Mouse (Mus musculus) small intestine, adult 2 months (tissue): ENCODE results near the gene Scgb1a1. TPM values are rescaled to one million over a fixed set of nuclear protein-coding genes. Genes with fewer than 3 reads are reported as not detected.
A peak's percentile ranks its signal among the peaks of the same experiment; 100 is the strongest.
"Not testable (repeated sequence)": the region's sequence is repeated elsewhere in the genome, so short reads cannot be mapped to it uniquely, and the experiment has no call there.

ENCODE experiments used
- H3K27ac ChIP-seq: fragments of 200-500 bp; 2 replicates; pipeline ENCODE4 v1.5.1; 2012; ENCODE audit warnings: low read depth, low read length, control low read depth, inconsistent platforms; ENCODE audit not compliant: insufficient read depth
- H3K27me3 ChIP-seq: fragments of 200-500 bp; 2 replicates; pipeline ENCODE4 v1.6.1; 2012; ENCODE audit warnings: mild to moderate bottlenecking, moderate library complexity, low read length, inconsistent platforms; ENCODE audit not compliant: control insufficient read depth, insufficient read depth
- H3K36me3 ChIP-seq: fragments of 200-500 bp; 2 replicates; pipeline ENCODE4 v1.6.1; 2012; ENCODE audit warnings: mild to moderate bottlenecking, low read length, control low read depth, inconsistent platforms; ENCODE audit not compliant: control insufficient read depth, insufficient read depth
- H3K4me1 ChIP-seq: fragments of 200-500 bp; 2 replicates; pipeline ENCODE4 v1.6.1; 2012; ENCODE audit warnings: low read length, inconsistent platforms, mixed read lengths; ENCODE audit not compliant: control insufficient read depth, insufficient read depth, insufficient read length
- H3K4me3 ChIP-seq: fragments of 200-500 bp; 2 replicates; pipeline ENCODE4 v1.5.1; 2012; ENCODE audit warnings: low read depth, mild to moderate bottlenecking, control low read depth, inconsistent platforms, low read length, moderate library complexity
- CTCF ChIP-seq: fragments of 200-500 bp; IDR thresholded peaks from 2 replicates; pipeline ENCODE4 v1.5.1; 2012; ENCODE audit warnings: low read depth, mild to moderate bottlenecking, control low read depth, inconsistent platforms, low read length, moderate library complexity, mixed read lengths; ENCODE audit not compliant: insufficient replicate concordance, insufficient read length; ENCODE audit errors: extremely low read depth
- POLR2A ChIP-seq: fragments of 200-500 bp; IDR thresholded peaks from 2 replicates; pipeline ENCODE4 v1.6.1; 2012; ENCODE audit warnings: low read depth, mild to moderate bottlenecking, control low read depth, inconsistent platforms, low read length, moderate library complexity
- WGBS: fragments of 180-500 bp; shearing (Covaris S2); methylation state at CpG from one replicate; pipeline ENCODE4 v1.1.7; 2018; 5-methylcytosine and 5-hydroxymethylcytosine counted together
- polyA plus RNA-seq: library from polyadenylated mRNA; depleted of rRNA; stranded (reverse); fragments of >200 nt; gene quantifications from 2 replicates; pipeline ENCODE4 v1.2.3, GENCODE M21; 2012

Gene Scgb1a1
- polyA plus RNA-seq, 1 experiment: 3.7 TPM

GRCm38 (mm10) chr19:9058331-9058884 lies 29.4 kb downstream of the Scgb1a1 start:
- Histone ChIP-seq H3K4me3 (no peak overlapping the region), H3K36me3 (no peaks in the 10 kb centered on the region), H3K4me1 (no peaks in the 10 kb centered on the region; the same call in 1 of the 2 replicates), H3K27me3 (no peaks in the 10 kb centered on the region), H3K27ac (no peak overlapping the region)
- TF ChIP-seq CTCF (no peak), POLR2A (no peak)
- WGBS: 76% methylated on average over 1 of the region's 1 CpGs

- Histone ChIP-seq H3K27me3 (no peaks in the 10 kb centered on the region), H3K36me3 (no peaks in the 10 kb centered on the region), H3K27ac (no peak overlapping the region), H3K4me1 (no peaks in the 10 kb centered on the region; the same call in 1 of the 2 replicates), H3K4me3 (no peak overlapping the region)
- TF ChIP-seq CTCF (no peak), POLR2A (no peak)
Observed at GRCm38 (mm10) chr19:9057679-9058078, 30.1 kb downstream of the Scgb1a1 start.

- H3K36me3 ChIP-seq: no peaks in the 10 kb centered on the region
- H3K27ac ChIP-seq: no peak overlapping the region
- 84% methylated on average over 4 of the region's 4 CpGs for WGBS
- H3K4me1 ChIP-seq: no peaks in the 10 kb centered on the region; the same call in 1 of the 2 replicates
- TF ChIP-seq POLR2A (no peak), CTCF (no peak)
- no peaks in the 10 kb centered on the region for H3K27me3 ChIP-seq
- H3K4me3 ChIP-seq: no peak overlapping the region
Observed at GRCm38 (mm10) chr19:9055703-9056355, 31.9 kb downstream of the Scgb1a1 start.

DNA sequence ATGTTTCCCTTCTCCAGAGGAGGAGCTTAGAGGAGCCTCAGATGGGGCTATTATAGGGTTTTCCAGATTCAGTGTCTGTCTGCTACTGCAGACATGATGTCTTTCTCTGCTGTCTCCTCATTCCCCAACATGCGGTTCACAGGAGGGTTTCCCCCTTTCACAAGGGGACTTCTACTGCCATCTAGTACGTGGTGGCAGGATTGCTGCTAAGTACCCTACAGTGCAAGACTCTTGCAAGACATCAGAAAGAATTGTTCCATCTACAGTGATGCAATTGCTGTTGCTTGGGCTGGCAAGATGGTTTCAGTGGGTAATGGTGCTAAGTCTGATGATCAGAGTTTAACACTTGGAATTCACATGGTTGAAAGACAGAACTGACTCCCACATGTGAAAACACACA lies 32.6 kb downstream of the Scgb1a1 start:
- Histone ChIP-seq H3K4me1 (no peaks in the 10 kb centered on the region; the same call in 1 of the 2 replicates), H3K36me3 (no peaks in the 10 kb centered on the region), H3K4me3 (no peak overlapping the region), H3K27ac (no peak overlapping the region), H3K27me3 (no peaks in the 10 kb centered on the region)
- no peak for TF ChIP-seq CTCF
- no peak for TF ChIP-seq POLR2A
- WGBS: 32% methylated on average over 2 of the region's 2 CpGs

DNA sequence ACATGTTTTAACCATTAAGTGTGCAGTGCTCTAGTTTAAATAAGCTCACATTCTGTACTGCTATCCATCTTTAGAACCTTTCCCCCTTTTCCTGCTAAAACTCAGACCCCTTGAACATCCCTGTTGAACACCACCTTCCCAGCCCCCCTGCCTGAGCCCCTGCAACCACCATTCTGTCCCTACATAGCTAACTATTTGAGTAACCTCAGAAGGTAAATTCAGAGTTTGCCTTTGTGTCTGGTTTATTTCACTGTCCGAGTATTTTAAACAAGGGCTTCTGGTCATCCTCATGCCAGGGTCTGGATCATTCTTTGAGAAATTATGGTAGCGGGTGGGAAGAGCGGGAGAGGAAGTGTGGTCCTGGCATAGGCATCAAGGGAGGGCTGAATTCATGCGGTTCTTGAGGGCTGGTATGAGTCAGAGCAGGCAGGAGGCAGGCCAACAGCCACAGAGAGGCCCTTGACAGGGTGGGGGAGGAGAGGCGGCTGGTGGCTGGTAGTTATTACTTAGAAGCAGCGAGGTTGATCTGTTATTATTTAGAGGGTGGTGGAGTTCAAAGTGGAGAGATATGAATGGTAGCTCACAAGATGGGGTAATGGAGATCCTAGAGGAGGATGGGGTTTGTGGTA lies 34.8 kb downstream of the Scgb1a1 start:
- WGBS: 47% methylated on average over 6 of the region's 6 CpGs
- Histone ChIP-seq H3K36me3 (no peaks in the 10 kb centered on the region), H3K27me3 (no peaks in the 10 kb centered on the region), H3K27ac (peak overlapping the region; percentile 26; the same call in 1 of the 2 replicates), H3K4me3 (no peak overlapping the region), H3K4me1 (peaks cover under 1% of the 10 kb centered on the region; the same call in 1 of the 2 replicates)
- TF ChIP-seq CTCF (no peak), POLR2A (no peak)

DNA sequence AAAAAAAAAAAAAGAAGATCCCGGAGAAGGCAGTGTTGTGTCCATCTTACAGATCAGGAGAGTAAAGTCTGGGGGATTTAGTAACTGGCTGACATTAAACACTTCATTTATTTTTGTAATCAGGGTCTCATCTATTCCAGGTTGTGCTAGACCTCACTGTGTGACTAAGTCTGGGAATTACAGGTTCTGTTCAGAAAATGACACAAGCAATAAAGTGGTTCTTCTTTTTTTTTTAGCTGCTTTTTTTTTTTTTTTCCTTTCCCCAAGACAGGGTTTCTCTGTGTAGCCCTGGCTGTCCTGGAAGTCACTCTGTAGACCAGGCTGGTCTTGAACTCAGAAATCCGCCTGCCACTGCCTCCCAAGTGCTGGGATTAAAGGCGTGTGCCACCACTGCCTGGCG lies 35.8 kb downstream of the Scgb1a1 start:
- not testable (repeated sequence) for H3K27ac ChIP-seq, H3K4me1 ChIP-seq, H3K36me3 ChIP-seq, H3K4me3 ChIP-seq, H3K27me3 ChIP-seq
- WGBS: 94% methylated on average over 4 of the region's 4 CpGs
